Mouse (Mus musculus): ENCODE data around the gene Cwh43. TPM values are rescaled to one million over a fixed set of nuclear protein-coding genes. Genes with fewer than 3 reads are reported as not detected.

The Cwh43 gene
- polyA plus RNA-seq (2017; shearing (Covaris generic)) = not detected

GRCm38 (mm10) chr5:73405981-73406722 lies at the start of gene Cwh43:
TSS of gene Cwh43 (plus strand) at chr5:73406075.

DNA sequence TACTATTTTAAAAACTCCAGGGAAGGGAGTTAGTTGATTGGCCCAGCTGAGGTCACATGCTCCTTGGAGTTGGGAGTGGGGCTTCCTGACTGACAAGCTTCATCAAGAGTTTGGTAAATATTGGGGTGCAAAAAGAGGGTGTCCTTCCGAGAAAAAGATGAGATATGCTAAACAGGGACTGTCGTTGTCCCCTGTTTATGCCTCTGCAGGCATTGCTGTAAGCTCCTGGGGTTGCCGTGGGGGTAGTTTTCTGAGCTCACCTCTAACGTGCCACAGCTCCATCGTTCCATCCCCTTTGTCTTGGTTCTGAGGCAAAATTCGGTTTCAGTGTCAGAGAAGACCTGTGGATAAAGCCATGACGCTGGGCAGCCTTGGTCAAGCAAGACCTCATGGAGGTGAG lies 74.8 kb downstream of the Cwh43 start, which contains the start of gene Dcun1d4:
Gene Dcun1d4 (plus strand): TSS at position 301 of the 400 bp plus-strand sequence.

Other genes starting within 250 kb of the Cwh43 start
- gene Fryl, start 149.5 kb upstream of the Cwh43 start, polyA plus RNA-seq (2017; shearing (Covaris generic)) = 120 TPM
- gene Ociad1, start 113.3 kb upstream of the Cwh43 start, polyA plus RNA-seq (2017; shearing (Covaris generic)) = 371 TPM
- gene Ociad2, start 65.0 kb upstream of the Cwh43 start, polyA plus RNA-seq (2017; shearing (Covaris generic)) = 0.93 TPM
- 26.3 TPM for gene Dcun1d4, start 74.9 kb downstream of the Cwh43 start, polyA plus RNA-seq (2017; shearing (Covaris generic))
- 1.1 TPM for gene Lrrc66, start 226.5 kb downstream of the Cwh43 start, polyA plus RNA-seq (2017; shearing (Covaris generic))
- 16.4 TPM for gene Sgcb, start 241.7 kb downstream of the Cwh43 start, polyA plus RNA-seq (2017; shearing (Covaris generic))
- gene Spata18, start 245.3 kb downstream of the Cwh43 start, polyA plus RNA-seq (2017; shearing (Covaris generic)) = not detected

Data from inflammation-experienced regulatory T-cells, adult 16 weeks (primary cell).